Mouse (Mus musculus) CD4-positive naive resting alpha-beta T cell, adult 76 days (primary cell): ENCODE results near the gene Thap3. TPM values are rescaled to one million over a fixed set of nuclear protein-coding genes. Genes with fewer than 3 reads are reported as not detected.

Source experiments
- total RNA-seq: library from RNA; stranded (reverse); gene quantifications from one replicate; pipeline ENCODE4 v1.2.4, GENCODE M21; 2023

Thap3 gene
- total RNA-seq, result 38.5 TPM

GRCm38 (mm10) chr4:151988342-151989109 lies at the start of gene Thap3:
TSS of gene Thap3 (minus strand) at chr4:151988997.

GRCm38 (mm10) chr4:152038225-152038984 lies 49.6 kb upstream of the Thap3 start, which contains the start of gene Tas1r1:
TSS of gene Tas1r1 (minus strand) at chr4:152038568.

DNA sequence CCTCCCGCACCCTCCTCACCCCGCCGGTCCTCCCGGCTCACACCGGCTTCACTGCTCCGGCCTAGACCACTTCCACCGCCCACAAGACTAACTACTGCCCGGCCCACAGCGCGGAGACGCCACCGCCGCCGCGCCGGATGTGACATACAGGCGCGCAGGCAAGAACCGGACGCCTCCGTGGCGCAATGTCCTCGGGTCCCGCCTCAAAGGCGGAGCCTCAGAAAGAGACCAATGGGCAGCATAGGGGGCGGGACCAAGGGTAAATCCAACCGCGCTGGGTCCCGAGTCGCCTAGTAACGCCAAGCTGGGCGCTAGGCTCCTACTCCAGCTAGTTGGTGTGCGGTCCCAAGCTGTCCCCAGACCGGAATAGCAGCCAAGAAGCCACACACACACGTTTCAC lies 38.7 kb upstream of the Thap3 start, which contains the start of gene Zbtb48:
TSS of gene Zbtb48 (minus strand) at position 148 of the 400 bp plus-strand sequence.

GRCm38 (mm10) chr4:152008622-152009075 lies 19.9 kb upstream of the Thap3 start, which contains the start of gene Klhl21:
TSS of gene Klhl21 (plus strand) at chr4:152008803.

GRCm38 (mm10) chr4:151996173-151996950 lies 7.6 kb upstream of the Thap3 start, which contains the start of gene Phf13:
TSS of gene Phf13 (minus strand) at chr4:151996258.

GRCm38 (mm10) chr4:151933505-151934214 lies 55.1 kb downstream of the Thap3 start, which contains the start of gene Dnajc11:
TSS of gene Dnajc11 (plus strand) at chr4:151933691.

Other genes starting within 250 kb of the Thap3 start
- 38.0 TPM for gene Camta1, start 127.1 kb downstream of the Thap3 start, total RNA-seq
- 44.3 TPM for gene Dnajc11, start 55.3 kb downstream of the Thap3 start, total RNA-seq
- gene Phf13, start 7.3 kb upstream of the Thap3 start, total RNA-seq, result 14.7 TPM
- 32.2 TPM for gene Klhl21, start 19.8 kb upstream of the Thap3 start, total RNA-seq
- gene Zbtb48, start 38.7 kb upstream of the Thap3 start, total RNA-seq, result 20.2 TPM
- gene Tas1r1, start 49.6 kb upstream of the Thap3 start, total RNA-seq, result not detected
- 42.2 TPM for gene Nol9, start 50.3 kb upstream of the Thap3 start, total RNA-seq
- gene Plekhg5, start 83.5 kb upstream of the Thap3 start, total RNA-seq, result 2.8 TPM
- 36.5 TPM for gene Tnfrsf25, start 126.9 kb upstream of the Thap3 start, total RNA-seq
- gene Espn, start 163.4 kb upstream of the Thap3 start, total RNA-seq, result 2.7 TPM
- gene Hes2, start 169.9 kb upstream of the Thap3 start, total RNA-seq, result not detected
- 6.3 TPM for gene Acot7, start 189.1 kb upstream of the Thap3 start, total RNA-seq